ENCODE assay signal across 9 mouse cellular contexts in the genomic region with DNA sequence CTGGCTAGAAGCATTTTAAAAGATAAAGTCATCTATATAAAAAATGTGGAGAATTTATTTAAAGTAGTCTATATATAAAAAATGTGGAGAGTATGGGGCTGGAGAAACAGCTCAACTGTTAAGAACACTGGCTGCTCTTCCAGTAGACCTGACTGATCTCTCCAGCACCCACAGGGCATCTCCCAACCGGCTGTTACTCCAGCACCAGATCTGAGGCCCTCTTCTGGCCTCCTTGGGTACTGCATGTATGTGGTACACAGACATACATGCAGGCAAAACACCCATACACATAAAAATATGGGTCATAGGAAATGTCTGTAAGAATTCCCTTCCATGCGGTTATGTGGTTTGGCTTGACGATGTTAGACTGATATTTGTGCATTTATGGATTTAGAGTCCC. TPM values are rescaled to one million over a fixed set of nuclear protein-coding genes. Genes with fewer than 3 reads are reported as not detected.
A peak's percentile ranks its signal among the peaks of the same experiment; 100 is the strongest.
DNase-seq lines count a peak whose midpoint lies in the region; ATAC-seq and TF ChIP-seq lines count a peak whose summit lies in the region.
"Had no signal": no experiment of that assay in that cellular context is flagged by ENCODE, and none has a peak within 500 bp of the region (broad histone marks: within the 10 kb centered on the region; RNA-seq: fewer than 3 reads in every experiment).

No protein-coding gene starts in this region.

- no peaks in the 10 kb centered on the region for H3K9me3 ChIP-seq in midbrain, embryonic 10.5 days (replicated peaks)
- H3K9me3 ChIP-seq in midbrain, embryonic 15.5 days = no peaks in the 10 kb centered on the region
- H3K9me3 ChIP-seq in liver, embryonic 13.5 days (replicated peaks) = no peaks in the 10 kb centered on the region
- H3K9me3 ChIP-seq: heart, embryonic 15.5 days had no signal

- H3K27ac ChIP-seq in midbrain, embryonic 10.5 days (replicated peaks) = no peak overlapping the region
- H3K27ac ChIP-seq in midbrain, embryonic 15.5 days = no peak overlapping the region
- no peak overlapping the region for H3K27ac ChIP-seq in liver, embryonic 13.5 days
- no peak overlapping the region for H3K27ac ChIP-seq in spleen, adult 2 months (ENCODE audit: insufficient read depth, low read length)
- H3K27ac ChIP-seq: heart, embryonic 15.5 days had no signal

- no peak overlapping the region for H3K4me3 ChIP-seq in midbrain, embryonic 10.5 days
- no peak overlapping the region for H3K4me3 ChIP-seq in midbrain, embryonic 15.5 days
- H3K4me3 ChIP-seq in liver, embryonic 13.5 days (replicated peaks) = no peak overlapping the region
- no peak overlapping the region for H3K4me3 ChIP-seq in spleen, adult 2 months (ENCODE audit: extremely low read depth, insufficient read depth, insufficient read length)
- H3K4me3 ChIP-seq: heart, embryonic 15.5 days had no signal

- intact Hi-C loops in gastrocnemius, postnatal 14 days (cut with DNase I; ENCODE audit: low total_unique reads) = loop anchor here (5.0 kb wide), 1 partner anchor 46 kb away; a partner anchor contains a TSS

- peaks cover 15% of the 10 kb centered on the region for H3K4me1 ChIP-seq in midbrain, embryonic 10.5 days
- no peaks in the 10 kb centered on the region for H3K4me1 ChIP-seq in midbrain, embryonic 15.5 days
- H3K4me1 ChIP-seq in liver, embryonic 13.5 days (replicated peaks) = no peaks in the 10 kb centered on the region
- H3K4me1 ChIP-seq in spleen, adult 2 months (ENCODE audit: control insufficient read depth, insufficient read depth, insufficient read length) = no peaks in the 10 kb centered on the region
- H3K4me1 ChIP-seq: heart, embryonic 15.5 days had no signal

- ATAC-seq in midbrain, embryonic 15.5 days (replicated peaks) = no peak
- ATAC-seq in liver, embryonic 13.5 days (ENCODE audit: low read depth) = no peak

- no peak overlapping the region for H3K9ac ChIP-seq in midbrain, embryonic 15.5 days
- no peak overlapping the region for H3K9ac ChIP-seq in liver, embryonic 13.5 days
- H3K9ac ChIP-seq: heart, embryonic 15.5 days had no signal

- WGBS in midbrain, embryonic 10.5 days = 47% methylated on average over 3 of the region's 3 CpGs
- WGBS in midbrain, embryonic 15.5 days = 50% methylated on average over 3 of the region's 3 CpGs
- 15% methylated on average over 3 of the region's 3 CpGs for WGBS in liver, embryonic 13.5 days (ENCODE audit: insufficient replicate concordance)
- WGBS in spleen, adult 2 months = 58% methylated on average over 3 of the region's 3 CpGs

- H3K36me3 ChIP-seq in midbrain, embryonic 10.5 days = no peaks in the 10 kb centered on the region
- no peaks in the 10 kb centered on the region for H3K36me3 ChIP-seq in midbrain, embryonic 15.5 days (replicated peaks)
- no peaks in the 10 kb centered on the region for H3K36me3 ChIP-seq in liver, embryonic 13.5 days
- no peaks in the 10 kb centered on the region for H3K36me3 ChIP-seq in spleen, adult 2 months (ENCODE audit: control insufficient read depth, insufficient read depth, low read length)
- H3K36me3 ChIP-seq: heart, embryonic 15.5 days had no signal

- no peak for TF ChIP-seq CTCF in spleen, adult 2 months (IDR thresholded peaks at IDR 0.05; ENCODE audit: extremely low read depth, insufficient read depth, insufficient read length, insufficient replicate concordance)

- H3K4me2 ChIP-seq in midbrain, embryonic 15.5 days = no peak overlapping the region
- no peak overlapping the region for H3K4me2 ChIP-seq in liver, embryonic 13.5 days
- H3K4me2 ChIP-seq: heart, embryonic 15.5 days had no signal

- DNase-seq in cerebellum, adult 18-20 months = peak; percentile 7 to 18
- DNase-seq in cerebellum, adult 11-12 months = no peak
- peak; percentile 56 for DNase-seq in midbrain, embryonic 10.5 days (ENCODE audit: low spot score)
- DNase-seq in adrenal gland, postnatal 14 days = peak; percentile 72
- DNase-seq in gastrocnemius, postnatal 14 days = peak; percentile 43
- DNase-seq in liver, embryonic 13.5 days = peak; percentile 32
- peak; percentile 15 to 46 for DNase-seq in spleen, adult 2 months (ENCODE audit: low read depth in 1 of 2, low spot score in 2 of 2)

- TF ChIP-seq POLR2A in spleen, adult 2 months (IDR thresholded peaks at IDR 0.05; ENCODE audit: low read depth, low read length) = no peak

- H3K27me3 ChIP-seq in midbrain, embryonic 10.5 days (ENCODE audit: low read depth, poor library complexity, severe bottlenecking) = no peaks in the 10 kb centered on the region
- H3K27me3 ChIP-seq in midbrain, embryonic 15.5 days (replicated peaks) = no peaks in the 10 kb centered on the region
- no peaks in the 10 kb centered on the region for H3K27me3 ChIP-seq in liver, embryonic 13.5 days
- H3K27me3 ChIP-seq in spleen, adult 2 months (ENCODE audit: control insufficient read depth, insufficient read depth, low read length) = no peaks in the 10 kb centered on the region
- H3K27me3 ChIP-seq: heart, embryonic 15.5 days had no signal

RNA-seq across cellular contexts. Expression of a gene that starts 19.3 kb away (rescaled TPM):
- 0.14 and 0.19 TPM in 2 replicates for polyA plus RNA-seq in midbrain, embryonic 10.5 days (2016; fragmentation: Nextera tagmentation; extraction: Ambion mirVana)
- 0.56 TPM in 1 of 2 replicates, not detected in the other for polyA plus RNA-seq in midbrain, embryonic 15.5 days (2015; fragmentation: Nextera tagmentation; extraction: Ambion mirVana)
- 0.79 and 1.3 TPM in 2 replicates for total RNA-seq in adrenal gland, postnatal 14 days (2021)
- total RNA-seq in gastrocnemius, postnatal 14 days (2021) = not detected
- polyA plus RNA-seq in liver, embryonic 13.5 days (2015; fragmentation: Nextera tagmentation; extraction: Ambion mirVana) = not detected in 2 replicates
- not detected in 2 replicates for polyA plus RNA-seq in spleen, adult 2 months (2012; rRNA removed)
- polyA plus RNA-seq: heart, embryonic 15.5 days had no signal

RNA-seq across cellular contexts. Expression of a gene that starts 21.1 kb away (rescaled TPM):
- polyA plus RNA-seq in midbrain, embryonic 10.5 days (2016; fragmentation: Nextera tagmentation; extraction: Ambion mirVana) = 1.2 and 2.8 TPM in 2 replicates
- polyA plus RNA-seq in midbrain, embryonic 15.5 days (2015; fragmentation: Nextera tagmentation; extraction: Ambion mirVana) = 1.4 TPM in 2 replicates
- 0.85 and 1.4 TPM in 2 replicates for total RNA-seq in adrenal gland, postnatal 14 days (2021)
- under 1 TPM; 0.29 to 0.33 TPM for total RNA-seq in gastrocnemius, postnatal 14 days (2021)
- polyA plus RNA-seq in liver, embryonic 13.5 days (2015; fragmentation: Nextera tagmentation; extraction: Ambion mirVana) = 0.25 and 0.51 TPM in 2 replicates
- 0.05 and 0.21 TPM in 2 replicates for polyA plus RNA-seq in spleen, adult 2 months (2012; rRNA removed)

RNA-seq across cellular contexts. Expression of a gene that starts 47.5 kb away (rescaled TPM):
- polyA plus RNA-seq in midbrain, embryonic 10.5 days (2016; fragmentation: Nextera tagmentation; extraction: Ambion mirVana) = 6.1 and 8.1 TPM in 2 replicates
- polyA plus RNA-seq in midbrain, embryonic 15.5 days (2015; fragmentation: Nextera tagmentation; extraction: Ambion mirVana) = 4.4 and 4.8 TPM in 2 replicates
- 3.0 and 4.1 TPM in 2 replicates for total RNA-seq in adrenal gland, postnatal 14 days (2021)
- total RNA-seq in gastrocnemius, postnatal 14 days (2021) = 1 to 10 TPM; 4.4 to 4.7 TPM
- polyA plus RNA-seq in liver, embryonic 13.5 days (2015; fragmentation: Nextera tagmentation; extraction: Ambion mirVana) = 0.34 and 0.36 TPM in 2 replicates
- polyA plus RNA-seq in spleen, adult 2 months (2012; rRNA removed) = 0.20 TPM in 1 of 2 replicates, not detected in the other
